Mouse (Mus musculus) E14TG2a.4 (cell line): ENCODE results near the gene Mettl21e.

ENCODE experiments used
- CTCF ChIP-seq: conservative IDR thresholded peaks from 2 replicates; pipeline ENCODE4 v1.5.1; 2014; ENCODE audit warnings: low read length
- NANOG ChIP-seq: IDR thresholded peaks from 2 replicates; pipeline ENCODE4 v1.6.1; 2014; ENCODE audit warnings: borderline replicate concordance, low read length, mixed read lengths

- TF ChIP-seq NANOG (no peak), CTCF (no peak)
These were observed 2.2 kb downstream of the Mettl21e start for GRCm38 (mm10) chr1:44216352-44217116.
